Mouse (Mus musculus): ENCODE data around the gene Upk3bl.

- TF ChIP-seq POLR2A (IDR thresholded peaks at IDR 0.05; ENCODE audit: control insufficient read depth in 1 of 2, insufficient read depth in 1 of 2, low read depth in 1 of 2, low read length in 2 of 2, poor library complexity in 1 of 2) (no peak), CTCF (IDR thresholded peaks at IDR 0.05 in 2 of 3, conservative IDR thresholded peaks at IDR 0.05 in 1 of 3; ENCODE audit: control insufficient read depth in 1 of 3, insufficient read depth in 1 of 3, low read depth in 2 of 3, low read length in 3 of 3, poor library complexity in 1 of 3, severe bottlenecking in 1 of 3) (peak; percentile 91 to 96 (median 94)), UBTF (IDR thresholded peaks at IDR 0.05; ENCODE audit: borderline replicate concordance, insufficient read depth, low read depth, low read length) (no peak), ZC3H11A (IDR thresholded peaks at IDR 0.05; ENCODE audit: low read depth, low read length) (peak; percentile 83), NELFE (IDR thresholded peaks at IDR 0.05; ENCODE audit: low read depth, low read length) (no peak), MAFK (IDR thresholded peaks at IDR 0.05; ENCODE audit: borderline replicate concordance, low read depth, low read length) (no peak), MYB (IDR thresholded peaks at IDR 0.05; ENCODE audit: low read depth, low read length) (no peak)
Observed at GRCm38 (mm10) chr5:136061567-136061966, 7.3 kb downstream of the Upk3bl start.

Measured in MEL (cell line).